Mouse (Mus musculus) gastrocnemius, postnatal 14 days (tissue): Measurements from ENCODE around the gene Prkch. TPM values are rescaled to one million over a fixed set of nuclear protein-coding genes. Genes with fewer than 3 reads are reported as not detected.

Source experiments
- DNase-seq: peaks from one replicate; pipeline ENCODE4 v3.0.0; 2021; ENCODE audit warnings: mixed read lengths
- intact Hi-C: fragments of 180-260 bp; cut with DNase I; formaldehyde crosslinking; loops from one replicate; pipeline ENCODE4 v1.15.1; 2025; ENCODE audit warnings: low total_unique reads
- total RNA-seq, 2 experiments: library from RNA; stranded (reverse); gene quantifications; 2 replicates each; pipeline ENCODE4 v1.2.3; 2021

Gene Prkch
- total RNA-seq, 2 experiments from 2014 or later = 9.0 to 12.5 TPM

- DNase-seq = no peak
- intact Hi-C loops = no loop called here
Measured at GRCm38 (mm10) chr12:73803946-73804345, 219.3 kb downstream of the Prkch start.

- DNase-seq = no peak
- intact Hi-C loops = no loop called here
Measured at GRCm38 (mm10) chr12:73805541-73805940, 220.9 kb downstream of the Prkch start.

- intact Hi-C loops = no loop called here
- DNase-seq = no peak
Measured at GRCm38 (mm10) chr12:73806003-73806402, 221.4 kb downstream of the Prkch start.

GRCm38 (mm10) chr12:73807228-73807627 lies 222.6 kb downstream of the Prkch start:
- intact Hi-C loops = no loop called here
- peak; percentile 26 for DNase-seq

GRCm38 (mm10) chr12:73810041-73810795 lies 225.6 kb downstream of the Prkch start:
- intact Hi-C loops = no loop called here
- DNase-seq = peak; percentile 86

- intact Hi-C loops = no loop called here
- DNase-seq = no peak
Measured at GRCm38 (mm10) chr12:73810903-73811302, 226.3 kb downstream of the Prkch start.

- intact Hi-C loops = no loop called here
- DNase-seq = no peak
Measured at GRCm38 (mm10) chr12:73812198-73812597, 227.6 kb downstream of the Prkch start.

- intact Hi-C loops = no loop called here
- peak; percentile 15 for DNase-seq
Measured at GRCm38 (mm10) chr12:73813016-73813900, 228.7 kb downstream of the Prkch start.

- intact Hi-C loops = no loop called here
- no peak for DNase-seq
Measured at GRCm38 (mm10) chr12:73814056-73814735, 229.6 kb downstream of the Prkch start.

GRCm38 (mm10) chr12:73814897-73815296 lies 230.3 kb downstream of the Prkch start:
- no peak for DNase-seq

GRCm38 (mm10) chr12:73815463-73815862 lies 230.9 kb downstream of the Prkch start:
- intact Hi-C loops = no loop called here
- DNase-seq = no peak

More at GRCm38 (mm10) chr12:73814897-73815296, 230.3 kb downstream of the Prkch start:
- intact Hi-C loops = no loop called here

GRCm38 (mm10) chr12:73815892-73816291 lies 231.3 kb downstream of the Prkch start:
- intact Hi-C loops = no loop called here
- DNase-seq = no peak

GRCm38 (mm10) chr12:73816866-73817265 lies 232.3 kb downstream of the Prkch start:
- DNase-seq = no peak
- intact Hi-C loops = no loop called here

- intact Hi-C loops = no loop called here
- DNase-seq = no peak
Measured at GRCm38 (mm10) chr12:73818801-73819200, 234.2 kb downstream of the Prkch start.

GRCm38 (mm10) chr12:73821176-73821575 lies 236.6 kb downstream of the Prkch start:
- DNase-seq = no peak
- intact Hi-C loops = no loop called here

- no peak for DNase-seq
- intact Hi-C loops = no loop called here
Measured at GRCm38 (mm10) chr12:73822331-73822730, 237.7 kb downstream of the Prkch start.

GRCm38 (mm10) chr12:73824828-73825227 lies 240.2 kb downstream of the Prkch start:
- intact Hi-C loops = no loop called here
- DNase-seq = no peak
